Mouse (Mus musculus) heart, adult 2 months (tissue): Measurements from ENCODE around the gene Dhx34. TPM values are rescaled to one million over a fixed set of nuclear protein-coding genes. Genes with fewer than 3 reads are reported as not detected.
"Not testable (repeated sequence)": the region's sequence is repeated elsewhere in the genome, so short reads cannot be mapped to it uniquely, and the experiment has no call there.

Experiments
- DNase-seq, 2 experiments: peaks; one replicate each; pipeline ENCODE4 v3.0.0; 2021
- H3K27ac ChIP-seq: fragments of 200-600 bp; 2 replicates; pipeline ENCODE4 v1.8.1; 2022
- H3K27me3 ChIP-seq: fragments of 200-500 bp; 2 replicates; pipeline ENCODE4 v1.6.1; 2012; ENCODE audit warnings: mild to moderate bottlenecking, low read length, inconsistent platforms, mixed read lengths; ENCODE audit not compliant: control insufficient read depth, insufficient read depth
- H3K36me3 ChIP-seq: fragments of 200-500 bp; 2 replicates; pipeline ENCODE4 v1.6.1; 2012; ENCODE audit warnings: low read length, inconsistent platforms; ENCODE audit not compliant: control insufficient read depth, insufficient read depth
- H3K4me1 ChIP-seq: fragments of 200-500 bp; 2 replicates; pipeline ENCODE4 v1.6.1; 2011; ENCODE audit warnings: low read length; ENCODE audit not compliant: control insufficient read depth, insufficient read depth
- H3K4me3 ChIP-seq: fragments of 200-600 bp; 2 replicates; pipeline ENCODE4 v1.8.1; 2022
- H3K79me2 ChIP-seq: fragments of 200-500 bp; replicated peaks from 2 replicates; pipeline ENCODE4 v1.6.1; 2012; ENCODE audit warnings: mild to moderate bottlenecking, inconsistent platforms, low read length, moderate library complexity, mixed read lengths; ENCODE audit not compliant: control insufficient read depth, insufficient read depth
- H3K9ac ChIP-seq: fragments of 200-500 bp; 2 replicates; pipeline ENCODE4 v1.6.1; 2012; ENCODE audit warnings: low read depth, mild to moderate bottlenecking, control low read depth, inconsistent platforms, low read length, mixed read lengths
- CTCF ChIP-seq: fragments of 200-600 bp; IDR thresholded peaks from 2 replicates; pipeline ENCODE4 v1.8.1; 2022; ENCODE audit warnings: antibody characterized with exemption, mild to moderate bottlenecking, moderate library complexity
- EP300 ChIP-seq: fragments of 200-500 bp; IDR thresholded peaks from 2 replicates; pipeline ENCODE4 v1.6.1; 2011; ENCODE audit warnings: low read depth, low read length, control low read depth; ENCODE audit not compliant: insufficient read depth
- POLR2A ChIP-seq: fragments of 200-500 bp; IDR thresholded peaks from 2 replicates; pipeline ENCODE4 v1.6.1; 2011; ENCODE audit warnings: mild to moderate bottlenecking, low read depth, low read length, control low read depth; ENCODE audit not compliant: insufficient read depth
- WGBS: fragments of 180-500 bp; shearing (Covaris S2); methylation state at CpG from one replicate; pipeline ENCODE4 v1.1.7; 2018; 5-methylcytosine and 5-hydroxymethylcytosine counted together
- intact Hi-C: fragments of 180-260 bp; cut with DNase I; formaldehyde crosslinking; loops from one replicate; pipeline ENCODE4 v1.15.1; 2025
- polyA plus RNA-seq: library from polyadenylated mRNA; depleted of rRNA; stranded (reverse); fragments of >200 nt; gene quantifications from 2 replicates; pipeline ENCODE4 v1.2.3, GENCODE M21; 2012
- total RNA-seq, 2 experiments: library from RNA; stranded (reverse); gene quantifications; 2 replicates each; pipeline ENCODE4 v1.2.3; 2021

The Dhx34 gene
- total and polyA plus RNA-seq, 3 experiments, result 6.1 to 15.8 (median 8.9) TPM

DNA sequence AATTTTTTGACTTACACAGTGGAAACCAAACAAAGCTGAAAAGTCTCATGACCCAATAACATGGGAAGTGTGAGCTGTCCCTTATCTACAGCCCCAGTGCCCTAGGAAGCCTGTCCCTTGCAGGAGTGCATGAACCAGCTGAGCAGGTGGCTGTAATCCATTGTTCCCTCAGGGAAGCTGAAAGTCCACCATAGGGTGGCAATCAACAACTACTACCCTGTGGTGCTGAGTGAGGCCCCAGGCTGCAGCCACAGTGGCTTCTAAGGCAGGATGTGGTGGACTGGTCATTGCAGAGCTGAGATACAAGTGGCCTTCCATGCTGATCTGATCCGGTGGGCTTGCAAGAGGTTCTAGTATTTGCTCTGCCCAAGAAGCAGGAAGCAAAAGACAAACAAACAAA lies 39.3 kb upstream of the Dhx34 start:
- no peaks in the 10 kb centered on the region; the same call in 1 of the 2 replicates for H3K4me1 ChIP-seq
- 29% methylated on average over 1 of the region's 1 CpGs for WGBS
- no peak for DNase-seq

DNA sequence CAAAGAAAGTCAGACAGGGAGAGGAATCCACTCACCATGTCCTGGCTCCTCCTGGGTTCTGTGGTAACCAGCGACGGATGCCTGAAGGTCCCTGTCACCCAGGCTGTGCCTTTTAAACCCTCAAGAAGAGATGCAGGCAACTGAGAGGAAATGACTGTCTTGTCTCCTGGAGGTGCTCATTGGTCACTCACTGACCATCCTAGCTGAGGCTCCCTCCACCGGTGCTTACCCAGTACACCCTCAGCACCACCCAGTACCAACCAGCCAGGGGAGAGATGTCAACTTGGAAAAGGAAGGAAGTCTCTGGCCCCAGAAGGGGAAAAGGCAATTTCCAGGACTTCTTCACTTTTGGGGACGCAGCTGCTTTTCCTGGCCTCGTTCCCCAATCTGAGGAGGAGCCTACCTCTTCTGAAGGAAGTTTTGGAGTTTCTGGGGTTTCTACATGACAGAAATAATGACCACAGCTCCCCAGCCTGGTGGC lies 37.3 kb upstream of the Dhx34 start, which contains the start of gene C5ar1:
TSS of gene C5ar1 (minus strand) at position 431 of the 481 bp plus-strand sequence.
- Histone ChIP-seq H3K9ac (no peak within 1 kb of the TSS), H3K27me3 (no peaks in the 10 kb centered on the region), H3K79me2 (no peaks in the 10 kb centered on the region), H3K27ac (no peak within 1 kb of the TSS; the same call in none of the 2 replicates), H3K36me3 (no peaks in the 10 kb centered on the region), H3K4me1 (no peaks in the 10 kb centered on the region; the same call in 1 of the 2 replicates), H3K4me3 (no peak within 1 kb of the TSS)
- peak; percentile 28 to 55 for DNase-seq
- WGBS, result 64% methylated on average over 5 of the region's 5 CpGs
- TF ChIP-seq EP300 (no peak), POLR2A (peak; percentile 51; the same call in 1 of the 2 replicates), CTCF (no peak)
- intact Hi-C loops, result no loop called here

More for the DNA sequence above, 39.3 kb upstream of the Dhx34 start:
- H3K27me3 ChIP-seq, result no peaks in the 10 kb centered on the region
- H3K4me3 ChIP-seq, result no peak overlapping the region
- no peak overlapping the region for H3K27ac ChIP-seq
- no peaks in the 10 kb centered on the region for H3K79me2 ChIP-seq
- TF ChIP-seq EP300, result no peak
- TF ChIP-seq POLR2A, result no peak
- no peak for TF ChIP-seq CTCF
- intact Hi-C loops, result loop anchor here (5.0 kb wide), 1 partner anchor 164 kb away; the partner anchor contains the start of gene Napa
- H3K36me3 ChIP-seq, result no peaks in the 10 kb centered on the region
- no peak overlapping the region for H3K9ac ChIP-seq

DNA sequence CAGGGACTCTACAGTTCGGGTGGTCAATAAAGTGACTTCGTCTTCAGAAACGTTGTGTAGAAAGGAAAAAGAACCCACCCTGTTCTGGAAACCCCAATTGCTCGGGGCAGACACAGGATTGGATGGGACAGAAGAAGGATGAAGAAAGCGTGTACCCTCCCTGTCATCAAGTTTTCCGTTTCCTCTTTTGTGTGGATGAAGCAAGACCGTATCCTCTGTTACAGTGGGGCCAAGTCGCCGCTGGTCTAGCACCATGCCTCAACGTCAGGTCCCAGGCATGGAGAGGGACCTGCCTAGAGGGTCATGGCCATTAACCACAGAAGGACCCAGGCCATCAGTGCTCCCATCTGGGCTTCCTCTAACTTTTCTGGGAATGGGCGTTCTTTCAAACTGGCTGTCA lies 36.0 kb upstream of the Dhx34 start:
- peak; percentile 36 to 49 for DNase-seq
- Histone ChIP-seq H3K79me2 (no peaks in the 10 kb centered on the region), H3K27me3 (no peaks in the 10 kb centered on the region), H3K36me3 (no peaks in the 10 kb centered on the region), H3K4me1 (no peaks in the 10 kb centered on the region; the same call in 1 of the 2 replicates), H3K4me3 (no peak overlapping the region), H3K27ac (no peak overlapping the region; the same call in 1 of the 2 replicates), H3K9ac (no peak overlapping the region)
- 73% methylated on average over 11 of the region's 11 CpGs for WGBS
- TF ChIP-seq POLR2A, result peak; percentile 63
- no peak for TF ChIP-seq EP300
- no peak for TF ChIP-seq CTCF
- intact Hi-C loops, result no loop called here

DNA sequence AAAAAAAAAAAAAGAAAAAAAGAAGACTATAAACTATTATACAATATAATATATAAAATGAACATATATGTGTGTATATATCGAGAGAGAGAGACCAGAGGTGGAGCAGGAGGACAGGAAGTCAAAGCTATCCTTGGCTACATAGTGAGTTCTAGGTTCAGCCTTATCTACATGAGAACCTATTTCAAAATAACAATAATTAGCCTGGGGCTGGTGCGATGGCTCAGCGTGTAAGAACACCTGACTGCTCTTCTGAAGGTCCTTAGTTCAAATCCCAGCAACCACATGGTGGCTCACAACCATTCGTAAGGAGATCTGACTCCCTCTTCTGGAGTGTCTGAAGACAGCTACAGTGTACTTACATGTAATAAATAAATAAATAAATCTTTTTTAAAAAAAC lies 34.1 kb upstream of the Dhx34 start:
- DNase-seq, H3K27me3 ChIP-seq, H3K79me2 ChIP-seq, H3K4me3 ChIP-seq, intact Hi-C loops, H3K9ac ChIP-seq, H3K4me1 ChIP-seq, H3K27ac ChIP-seq, H3K36me3 ChIP-seq: not testable (repeated sequence)
- WGBS, result 82% methylated on average over 4 of the region's 4 CpGs

DNA sequence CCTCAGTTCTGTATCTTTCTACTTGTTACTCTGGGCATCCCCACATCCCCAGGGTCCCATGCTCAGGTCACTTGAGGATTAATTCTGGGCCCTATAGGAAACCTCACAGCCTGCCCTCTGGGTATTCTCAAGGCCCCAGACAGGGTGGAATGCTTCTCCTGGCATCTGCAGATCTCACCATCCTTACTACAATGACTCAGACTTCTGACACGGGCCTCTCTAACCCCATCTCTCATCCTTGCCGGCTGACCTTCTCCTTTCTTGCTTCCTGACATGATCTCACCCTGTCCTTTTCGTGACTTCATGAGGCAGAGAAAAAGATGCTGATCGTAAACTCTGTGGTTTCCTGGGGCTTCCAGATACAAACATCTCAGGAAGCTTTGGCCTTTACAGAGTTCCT lies 32.4 kb upstream of the Dhx34 start:
- WGBS, result 18% methylated on average over 4 of the region's 4 CpGs
- no peak for TF ChIP-seq EP300
- no peak for TF ChIP-seq CTCF
- TF ChIP-seq POLR2A, result no peak
- H3K9ac ChIP-seq, result no peak overlapping the region
- no peak overlapping the region for H3K4me3 ChIP-seq
- H3K27ac ChIP-seq, result no peak overlapping the region
- no peak for DNase-seq
- H3K27me3 ChIP-seq, result no peaks in the 10 kb centered on the region
- no peaks in the 10 kb centered on the region for H3K79me2 ChIP-seq
- intact Hi-C loops, result no loop called here
- no peaks in the 10 kb centered on the region for H3K4me1 ChIP-seq
- H3K36me3 ChIP-seq, result no peaks in the 10 kb centered on the region

DNA sequence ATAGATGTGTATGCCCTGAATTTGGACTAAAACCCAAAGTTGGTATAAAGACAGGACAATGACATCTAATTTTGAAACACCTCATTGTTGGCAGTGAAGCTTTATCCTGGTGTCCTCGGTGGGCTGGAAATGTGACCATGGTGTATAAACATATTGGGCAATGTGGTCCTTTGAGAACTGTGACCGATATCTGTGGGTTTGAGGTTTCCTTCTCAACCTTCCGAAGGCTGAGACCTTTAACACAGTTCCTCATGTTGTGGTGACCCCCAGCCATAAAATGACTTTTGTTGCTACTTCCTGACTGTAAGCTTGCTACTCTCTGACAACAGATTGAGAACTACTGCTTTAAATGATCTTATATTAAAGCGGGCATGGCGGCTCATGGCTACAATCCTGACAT lies 28.9 kb upstream of the Dhx34 start:
- no peak overlapping the region for H3K27ac ChIP-seq
- TF ChIP-seq EP300, result no peak
- no peak for TF ChIP-seq CTCF
- no peak for TF ChIP-seq POLR2A
- no peaks in the 10 kb centered on the region for H3K4me1 ChIP-seq
- H3K79me2 ChIP-seq, result no peaks in the 10 kb centered on the region
- H3K36me3 ChIP-seq, result no peaks in the 10 kb centered on the region
- no peak overlapping the region for H3K9ac ChIP-seq
- no peaks in the 10 kb centered on the region for H3K27me3 ChIP-seq
- no peak overlapping the region for H3K4me3 ChIP-seq
- intact Hi-C loops, result no loop called here
- no peak for DNase-seq
- 63% methylated on average over 5 of the region's 5 CpGs for WGBS
